Mouse (Mus musculus) hindbrain, embryonic 12.5 days (tissue): Measurements from ENCODE around the gene Macrod1. TPM values are rescaled to one million over a fixed set of nuclear protein-coding genes. Genes with fewer than 3 reads are reported as not detected.

Source experiments
- polyA plus RNA-seq: library from polyadenylated mRNA; unstranded; fragments of >200 nt; fragmentation: Nextera tagmentation; extraction: Ambion mirVana; gene quantifications from 2 replicates; pipeline ENCODE4 v1.2.1, GENCODE M21; 2016

Macrod1 gene
- polyA plus RNA-seq, 1 experiment from 2014 or later: 5.6 TPM

Other genes starting within 250 kb of the Macrod1 start
- gene Rps6ka4, start 216.2 kb upstream of the Macrod1 start, polyA plus RNA-seq: 13.2 and 14.4 TPM in 2 replicates
- gene Ccdc88b, start 198.6 kb upstream of the Macrod1 start, polyA plus RNA-seq: 0.50 and 0.85 TPM in 2 replicates
- gene Trmt112, start 147.1 kb upstream of the Macrod1 start, polyA plus RNA-seq: 108 and 128 TPM in 2 replicates
- gene Prdx5, start 146.7 kb upstream of the Macrod1 start, polyA plus RNA-seq: 194 and 200 TPM in 2 replicates
- gene Esrra, start 135.0 kb upstream of the Macrod1 start, polyA plus RNA-seq: 16.0 and 16.6 TPM in 2 replicates
- 0.98 TPM in 1 of 2 replicates, not detected in the other for gene Catsperz, start 131.4 kb upstream of the Macrod1 start, polyA plus RNA-seq
- gene Kcnk4, start 122.3 kb upstream of the Macrod1 start, polyA plus RNA-seq: 0.14 and 0.19 TPM in 2 replicates
- gene Bad, start 114.9 kb upstream of the Macrod1 start, polyA plus RNA-seq: 67.7 and 71.7 TPM in 2 replicates
- gene Gpr137, start 114.3 kb upstream of the Macrod1 start, polyA plus RNA-seq: 40.6 and 47.6 TPM in 2 replicates
- 259 and 281 TPM in 2 replicates for gene Ppp1r14b, start 81.8 kb upstream of the Macrod1 start, polyA plus RNA-seq
- 27.9 and 29.3 TPM in 2 replicates for gene Plcb3, start 80.3 kb upstream of the Macrod1 start, polyA plus RNA-seq
- 77.8 and 82.5 TPM in 2 replicates for gene Fkbp2, start 76.3 kb upstream of the Macrod1 start, polyA plus RNA-seq
- 32.2 and 37.0 TPM in 2 replicates for gene Vegfb, start 69.2 kb upstream of the Macrod1 start, polyA plus RNA-seq
- 20.5 and 24.0 TPM in 2 replicates for gene Dnajc4, start 64.2 kb upstream of the Macrod1 start, polyA plus RNA-seq
- 20.1 and 20.2 TPM in 2 replicates for gene Nudt22, start 60.7 kb upstream of the Macrod1 start, polyA plus RNA-seq
- gene Trpt1, start 60.7 kb upstream of the Macrod1 start, polyA plus RNA-seq: 8.7 and 12.6 TPM in 2 replicates
- 6.3 and 6.5 TPM in 2 replicates for gene Fermt3, start 37.3 kb upstream of the Macrod1 start, polyA plus RNA-seq
- gene Stip1, start 16.8 kb upstream of the Macrod1 start, polyA plus RNA-seq: 267 and 269 TPM in 2 replicates
- 5.5 and 6.6 TPM in 2 replicates for gene Flrt1, start 48.9 kb downstream of the Macrod1 start, polyA plus RNA-seq
- 217 and 218 TPM in 2 replicates for gene Otub1, start 149.5 kb downstream of the Macrod1 start, polyA plus RNA-seq
- 715 and 817 TPM in 2 replicates for gene Cox8a, start 160.8 kb downstream of the Macrod1 start, polyA plus RNA-seq
- 75.9 and 77.6 TPM in 2 replicates for gene Naa40, start 184.4 kb downstream of the Macrod1 start, polyA plus RNA-seq
- 62.5 and 66.6 TPM in 2 replicates for gene Rcor2, start 210.5 kb downstream of the Macrod1 start, polyA plus RNA-seq